Mouse (Mus musculus) cerebellum, postnatal 4 days (tissue): ENCODE data around the gene Slc12a3.
A peak's percentile ranks its signal among the peaks of the same experiment; 100 is the strongest.

Experiments
- DNase-seq, 2 experiments: peaks; one replicate each; pipeline ENCODE4 v3.0.0; 2022; ENCODE audit warnings: low spot score in 2 of 2, mixed read lengths in 1 of 2

Slc12a3 gene

GRCm38 (mm10) chr8:94375551-94375991 lies 46.6 kb downstream of the Slc12a3 start:
- no peak for DNase-seq

- DNase-seq = no peak
These were observed 47.2 kb downstream of the Slc12a3 start for GRCm38 (mm10) chr8:94376176-94376575.

GRCm38 (mm10) chr8:94376580-94376979 lies 47.6 kb downstream of the Slc12a3 start:
- DNase-seq = no peak

- no peak for DNase-seq
These were observed 48.0 kb downstream of the Slc12a3 start for GRCm38 (mm10) chr8:94377031-94377430.

- DNase-seq = no peak
These were observed 48.8 kb downstream of the Slc12a3 start for GRCm38 (mm10) chr8:94377714-94378205.

GRCm38 (mm10) chr8:94378763-94379415 lies 49.9 kb downstream of the Slc12a3 start:
- DNase-seq = no peak

- no peak for DNase-seq
These were observed 50.7 kb downstream of the Slc12a3 start for GRCm38 (mm10) chr8:94379686-94380085.

- DNase-seq = no peak
These were observed 55.2 kb downstream of the Slc12a3 start for GRCm38 (mm10) chr8:94384166-94384565.

- DNase-seq = no peak
These were observed 56.7 kb downstream of the Slc12a3 start for GRCm38 (mm10) chr8:94385506-94386213.

- DNase-seq = peak; percentile 97 to 98
These were observed 57.4 kb downstream of the Slc12a3 start, which contains the start of gene Herpud1 for GRCm38 (mm10) chr8:94386214-94387026. Gene Herpud1 (plus strand): TSS chr8:94386438.

- DNase-seq = peak in 1 of 2 experiments; percentile 49
These were observed 58.2 kb downstream of the Slc12a3 start for GRCm38 (mm10) chr8:94387027-94387684.

GRCm38 (mm10) chr8:94387785-94388184 lies 58.8 kb downstream of the Slc12a3 start:
- no peak for DNase-seq

GRCm38 (mm10) chr8:94389531-94389930 lies 60.5 kb downstream of the Slc12a3 start:
- no peak for DNase-seq

GRCm38 (mm10) chr8:94390429-94390828 lies 61.4 kb downstream of the Slc12a3 start:
- DNase-seq = no peak

GRCm38 (mm10) chr8:94390910-94391309 lies 61.9 kb downstream of the Slc12a3 start:
- DNase-seq = no peak

GRCm38 (mm10) chr8:94392147-94392546 lies 63.1 kb downstream of the Slc12a3 start:
- DNase-seq = peak in 1 of 2 experiments; percentile 52

- no peak for DNase-seq
These were observed 63.6 kb downstream of the Slc12a3 start for GRCm38 (mm10) chr8:94392648-94393047.

GRCm38 (mm10) chr8:94395851-94396540 lies 67.0 kb downstream of the Slc12a3 start:
- no peak for DNase-seq

GRCm38 (mm10) chr8:94396964-94397657 lies 68.1 kb downstream of the Slc12a3 start:
- peak in 1 of 2 experiments; percentile 40 for DNase-seq

- no peak for DNase-seq
These were observed 69.6 kb downstream of the Slc12a3 start for GRCm38 (mm10) chr8:94398587-94398986.
